Comparison of ENCODE assay signal across 8 mouse cellular contexts in the genomic region with DNA sequence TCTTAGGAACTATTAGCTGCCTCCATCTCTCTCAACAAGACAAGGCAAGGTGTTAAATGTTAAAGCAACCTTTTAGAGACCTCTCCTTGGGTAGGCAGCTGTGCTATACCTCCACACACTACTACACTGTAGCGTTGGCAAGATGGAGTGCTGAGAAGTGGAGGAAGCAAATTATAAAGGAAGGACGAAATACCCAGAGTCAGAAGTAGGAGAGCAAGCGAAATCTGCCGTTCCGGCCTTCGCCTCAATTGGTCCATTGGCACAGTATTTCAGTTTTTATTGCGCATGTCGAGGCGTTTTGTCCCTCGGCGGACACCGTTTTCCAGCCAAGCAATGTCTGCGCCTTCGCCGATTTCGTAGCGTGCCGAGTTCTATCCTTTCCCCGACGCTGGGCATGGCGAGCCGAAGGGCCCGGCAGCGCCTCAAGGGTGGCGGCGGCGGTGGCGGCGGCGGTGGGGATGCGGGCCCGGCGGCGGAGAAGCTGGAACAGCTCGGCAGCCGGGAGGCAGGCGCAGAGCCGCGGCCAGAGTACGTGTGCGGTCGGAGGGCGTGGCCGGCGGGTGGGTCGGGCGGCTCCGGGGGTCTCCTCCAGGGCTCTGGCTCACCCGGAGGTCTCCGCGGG. TPM values are rescaled to one million over a fixed set of nuclear protein-coding genes. Genes with fewer than 3 reads are reported as not detected.
DNase-seq lines count a peak whose midpoint lies in the region; ATAC-seq and TF ChIP-seq lines count a peak whose summit lies in the region.

A gene (plus strand): TSS at position 29 of the 622 bp plus-strand sequence.
A gene (minus strand): TSS at position 530 of the 622 bp plus-strand sequence.

- DNase-seq in 3134 (ENCODE audit: extremely low read depth, insufficient read length, low spot score) = peak; percentile 71
- peak; percentile 75 to 83 for DNase-seq in adrenal gland, postnatal 4 days (ENCODE audit: low spot score in 2 of 2)
- peak; percentile 89 for DNase-seq in embryonic facial prominence, embryonic 14.5 days (ENCODE audit: low spot score)
- peak; percentile 87 for DNase-seq in heart, adult 8-10 months (ENCODE audit: low spot score)
- DNase-seq in kidney, adult 9 months = peak; percentile 85
- peak; percentile 88 for DNase-seq in limb, embryonic 14.5 days (ENCODE audit: low spot score)
- peak; percentile 92 for DNase-seq in midbrain, postnatal 0 days (ENCODE audit: low spot score)
- peak; percentile 85 to 86 for DNase-seq in spleen, postnatal 14 days (ENCODE audit: low spot score in 2 of 2)

- peak within 1 kb of the TSS; percentile 95 for H3K4me3 ChIP-seq in embryonic facial prominence, embryonic 14.5 days (ENCODE audit: low read depth, low read length)
- peak within 1 kb of the TSS; percentile 92 for H3K4me3 ChIP-seq in limb, embryonic 14.5 days (replicated peaks; ENCODE audit: low read length)
- H3K4me3 ChIP-seq in midbrain, postnatal 0 days (ENCODE audit: low read depth, low read length) = peak within 1 kb of the TSS; percentile 89

- TF ChIP-seq POLR2A in limb, embryonic 14.5 days (IDR thresholded peaks at IDR 0.05; ENCODE audit: borderline replicate concordance, extremely low read depth, insufficient read depth, insufficient read length) = peak; percentile 45; the same call in 1 of the 2 replicates

- peak; percentile 89 for ATAC-seq in embryonic facial prominence, embryonic 14.5 days (ENCODE audit: low read depth)
- ATAC-seq in limb, embryonic 14.5 days (ENCODE audit: low FRiP score, low read depth) = peak; percentile 82
- peak; percentile 76 for ATAC-seq in midbrain, postnatal 0 days (ENCODE audit: low FRiP score)

- peak within 1 kb of the TSS; percentile 83 for H3K4me2 ChIP-seq in embryonic facial prominence, embryonic 14.5 days (ENCODE audit: low read depth, low read length)
- peak within 1 kb of the TSS; percentile 74 for H3K4me2 ChIP-seq in limb, embryonic 14.5 days (replicated peaks; ENCODE audit: low read depth, low read length, severe bottlenecking)
- H3K4me2 ChIP-seq in midbrain, postnatal 0 days (ENCODE audit: low read depth, low read length, poor library complexity, severe bottlenecking) = peak within 1 kb of the TSS; percentile 66

- H3K27me3 ChIP-seq in embryonic facial prominence, embryonic 14.5 days (replicated peaks; ENCODE audit: control insufficient read depth, insufficient read depth, low read length) = no peaks in the 10 kb centered on the region
- H3K27me3 ChIP-seq in limb, embryonic 14.5 days (ENCODE audit: control insufficient read depth, insufficient read depth, low read length) = no peaks in the 10 kb centered on the region
- H3K27me3 ChIP-seq in midbrain, postnatal 0 days (ENCODE audit: insufficient read depth, low read length) = no peaks in the 10 kb centered on the region

- peaks cover 15% of the 10 kb centered on the region; the same call in 1 of the 2 replicates for H3K4me1 ChIP-seq in embryonic facial prominence, embryonic 14.5 days (ENCODE audit: control insufficient read depth, insufficient read depth, low read length)
- peaks cover 7% of the 10 kb centered on the region for H3K4me1 ChIP-seq in limb, embryonic 14.5 days (ENCODE audit: control insufficient read depth, insufficient read depth, low read length)
- peaks cover 7% of the 10 kb centered on the region; the same call in 1 of the 2 replicates for H3K4me1 ChIP-seq in midbrain, postnatal 0 days (ENCODE audit: insufficient read depth, low read length)

- TF ChIP-seq CTCF in midbrain, postnatal 0 days (IDR thresholded peaks at IDR 0.05) = peak; percentile 23

- peaks cover 42% of the 10 kb centered on the region for H3K36me3 ChIP-seq in embryonic facial prominence, embryonic 14.5 days (ENCODE audit: control insufficient read depth, insufficient read depth, low read length)
- peaks cover 30% of the 10 kb centered on the region for H3K36me3 ChIP-seq in limb, embryonic 14.5 days (ENCODE audit: control insufficient read depth, insufficient read depth, low read length)
- H3K36me3 ChIP-seq in midbrain, postnatal 0 days (ENCODE audit: insufficient read depth, low read length) = peaks cover 12% of the 10 kb centered on the region

- WGBS in embryonic facial prominence, embryonic 14.5 days = under 1% methylated on average over 29 of the region's 51 CpGs
- WGBS in limb, embryonic 14.5 days = 2% methylated on average over 23 of the region's 51 CpGs
- under 1% methylated on average over 50 of the region's 51 CpGs for WGBS in midbrain, postnatal 0 days

- no peaks in the 10 kb centered on the region for H3K9me3 ChIP-seq in embryonic facial prominence, embryonic 14.5 days (ENCODE audit: control insufficient read depth, low read length)
- no peaks in the 10 kb centered on the region for H3K9me3 ChIP-seq in limb, embryonic 14.5 days (ENCODE audit: control insufficient read depth, low read length)
- no peaks in the 10 kb centered on the region for H3K9me3 ChIP-seq in midbrain, postnatal 0 days (ENCODE audit: low read length)

- peak within 1 kb of the TSS; percentile 93 for H3K9ac ChIP-seq in embryonic facial prominence, embryonic 14.5 days (ENCODE audit: low read depth, low read length)
- peak within 1 kb of the TSS; percentile 89 for H3K9ac ChIP-seq in limb, embryonic 14.5 days (ENCODE audit: low read depth, low read length, severe bottlenecking)
- peak within 1 kb of the TSS; percentile 97 for H3K9ac ChIP-seq in midbrain, postnatal 0 days (replicated peaks; ENCODE audit: low read length, poor library complexity, severe bottlenecking)

- peak within 1 kb of the TSS; percentile 90 for H3K27ac ChIP-seq in embryonic facial prominence, embryonic 14.5 days (replicated peaks; ENCODE audit: low read depth, low read length)
- peak within 1 kb of the TSS; percentile 85 for H3K27ac ChIP-seq in limb, embryonic 14.5 days (replicated peaks; ENCODE audit: low read depth, low read length)
- H3K27ac ChIP-seq in midbrain, postnatal 0 days (ENCODE audit: low read depth, low read length) = peak within 1 kb of the TSS; percentile 93

RNA-seq across cellular contexts. Expression of the first gene that starts in this region (rescaled TPM):
- total RNA-seq in adrenal gland, postnatal 4 days (2021) = 10 to 100 TPM; 21.4 to 22.5 TPM
- 35.7 and 38.2 TPM in 2 replicates for polyA plus RNA-seq in embryonic facial prominence, embryonic 14.5 days (2014; fragmentation: Nextera tagmentation; extraction: Ambion mirVana)
- 10 to 100 TPM in 3 of 4 experiments, 1 to 10 TPM in 1; 8.2 to 12.5 (median 11.4) TPM for total RNA-seq in heart, adult 8-10 months (2022)
- polyA plus RNA-seq in limb, embryonic 14.5 days (2012; rRNA removed) = 33.2 and 41.9 TPM in 2 replicates
- polyA plus RNA-seq in limb, embryonic 14.5 days (2014; fragmentation: Nextera tagmentation; extraction: Ambion mirVana) = 35.8 and 35.9 TPM in 2 replicates
- total RNA-seq in midbrain, postnatal 0 days (2014; rRNA removed) = 97.6 and 106 TPM in 2 replicates
- 51.4 and 57.3 TPM in 2 replicates for polyA plus RNA-seq in midbrain, postnatal 0 days (2015; fragmentation: Nextera tagmentation; extraction: Ambion mirVana)

RNA-seq across cellular contexts. Expression of the second gene that starts in this region (rescaled TPM):
- total RNA-seq in adrenal gland, postnatal 4 days (2021) = 10 to 100 TPM; 35.5 to 36.5 TPM
- polyA plus RNA-seq in embryonic facial prominence, embryonic 14.5 days (2014; fragmentation: Nextera tagmentation; extraction: Ambion mirVana) = 32.5 and 41.2 TPM in 2 replicates
- total RNA-seq in heart, adult 8-10 months (2022) = 10 to 100 TPM; 12.0 to 15.6 (median 13.6) TPM
- 27.1 and 27.6 TPM in 2 replicates for polyA plus RNA-seq in limb, embryonic 14.5 days (2012; rRNA removed)
- polyA plus RNA-seq in limb, embryonic 14.5 days (2014; fragmentation: Nextera tagmentation; extraction: Ambion mirVana) = 25.5 and 29.5 TPM in 2 replicates
- total RNA-seq in midbrain, postnatal 0 days (2014; rRNA removed) = 29.0 and 33.0 TPM in 2 replicates
- 59.6 and 60.7 TPM in 2 replicates for polyA plus RNA-seq in midbrain, postnatal 0 days (2015; fragmentation: Nextera tagmentation; extraction: Ambion mirVana)

Comparison
In these comparisons a context has a peak if more than half of its experiments do, and no peak if none do; other contexts are left out.
1. Peak in every context shown above with its lines: DNase-seq, ATAC-seq, H3K4me3 ChIP-seq and H3K27ac ChIP-seq.